Mouse (Mus musculus) limb, embryonic 14.5 days (tissue): ENCODE data around the gene Zfp385b. TPM values are rescaled to one million over a fixed set of nuclear protein-coding genes. Genes with fewer than 3 reads are reported as not detected.

Source experiments
- ATAC-seq: fragments of 200-750 bp; cut with Nextera tagmentation; 2 replicates; pipeline ENCODE4 v1.8.0; 2017; ENCODE audit warnings: low read depth, moderate number of reproducible peaks, moderate TSS enrichment; ENCODE audit not compliant: low FRiP score
- DNase-seq: peaks from one replicate; pipeline ENCODE4 v3.0.0-alpha.2; 2015; ENCODE audit warnings: low spot score
- H3K27ac ChIP-seq: fragments of 300-500 bp; sonication (generic); replicated peaks from 2 replicates; pipeline ENCODE4 v1.5.1; 2014; ENCODE audit warnings: low read depth, mild to moderate bottlenecking, low read length, moderate library complexity, mixed read lengths
- H3K27me3 ChIP-seq: fragments of 300-500 bp; sonication (generic); 2 replicates; pipeline ENCODE4 v1.6.1; 2014; ENCODE audit warnings: low read length, mixed read lengths; ENCODE audit not compliant: control insufficient read depth, insufficient read depth
- H3K36me3 ChIP-seq: fragments of 300-500 bp; sonication (generic); 2 replicates; pipeline ENCODE4 v1.6.1; 2014; ENCODE audit warnings: mild to moderate bottlenecking, low read length, moderate library complexity, mixed read lengths; ENCODE audit not compliant: control insufficient read depth, insufficient read depth
- H3K4me1 ChIP-seq: fragments of 300-500 bp; sonication (generic); 2 replicates; pipeline ENCODE4 v1.6.1; 2014; ENCODE audit warnings: antibody characterized with exemption, low read length, mixed read lengths; ENCODE audit not compliant: control insufficient read depth, insufficient read depth
- H3K4me2 ChIP-seq: fragments of 300-500 bp; sonication (generic); replicated peaks from 2 replicates; pipeline ENCODE4 v1.6.1; 2014; ENCODE audit warnings: low read depth, mild to moderate bottlenecking, low read length, moderate library complexity; ENCODE audit not compliant: severe bottlenecking
- H3K4me3 ChIP-seq: fragments of 300-500 bp; sonication (generic); replicated peaks from 2 replicates; pipeline ENCODE4 v1.5.1; 2014; ENCODE audit warnings: low read length
- H3K9ac ChIP-seq: fragments of 300-500 bp; sonication (generic); 2 replicates; pipeline ENCODE4 v1.6.1; 2014; ENCODE audit warnings: mild to moderate bottlenecking, low read depth, low read length, moderate library complexity; ENCODE audit not compliant: severe bottlenecking
- H3K9me3 ChIP-seq: fragments of 300-500 bp; sonication (generic); 2 replicates; pipeline ENCODE4 v1.6.1; 2016; ENCODE audit warnings: low read length; ENCODE audit not compliant: control insufficient read depth
- POLR2A ChIP-seq: fragments of 200-500 bp; IDR thresholded peaks from 2 replicates; pipeline ENCODE4 v1.8.0; 2012; ENCODE audit warnings: inconsistent platforms, mild to moderate bottlenecking, moderate library complexity, borderline replicate concordance; ENCODE audit not compliant: insufficient read depth, insufficient read length; ENCODE audit errors: extremely low read depth
- WGBS: fragments of 180-500 bp; shearing (Covaris S2); extraction: QIAGEN DNeasy Blood & Tissue Kit; methylation state at CpG from one replicate; pipeline ENCODE4 v1.1.7; 2014; 5-methylcytosine and 5-hydroxymethylcytosine counted together
- polyA plus RNA-seq, 2 experiments: library from polyadenylated mRNA; depleted of rRNA in 1 of 2; stranded (reverse) in 1 of 2; unstranded in 1 of 2; fragments of >200 nt; fragmentation: Nextera tagmentation in 1 of 2; extraction: Ambion mirVana in 1 of 2; gene quantifications; 2 replicates each; pipeline versions ENCODE4 v1.2.1 to v1.2.3; 2012 to 2014

Zfp385b gene
- polyA plus RNA-seq, 2 experiments, result 12.0 to 13.8 TPM

DNA sequence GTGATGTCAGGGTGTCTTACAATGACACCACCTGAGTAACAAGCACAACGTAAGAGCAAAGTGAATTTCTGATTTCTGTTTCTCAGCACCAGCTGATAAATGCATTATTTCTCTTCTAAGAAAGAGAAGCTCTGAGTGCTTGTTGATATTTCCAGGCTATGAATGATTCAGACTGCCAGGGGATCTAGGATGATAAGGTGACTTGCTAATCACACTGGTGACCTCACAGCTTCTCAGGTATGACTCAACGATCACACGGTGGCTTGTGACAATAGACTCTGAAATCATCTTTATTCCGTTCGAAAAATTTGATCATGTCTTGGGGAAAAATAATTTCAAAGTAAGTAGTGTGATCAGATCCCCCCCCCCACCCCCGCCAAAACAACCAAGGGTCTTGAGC is 321.5 kb downstream of the Zfp385b start:
- H3K4me1 ChIP-seq, result no peaks in the 10 kb centered on the region
- no peak for TF ChIP-seq POLR2A
- no peaks in the 10 kb centered on the region for H3K27me3 ChIP-seq
- 92% methylated on average over 6 of the region's 6 CpGs for whole genome bisulfite sequencing
- ATAC-seq (no peak), DNase-seq (no peak)
- H3K36me3 ChIP-seq, result no peaks in the 10 kb centered on the region
- no peak overlapping the region for H3K9ac ChIP-seq
- H3K4me3 ChIP-seq, result no peak overlapping the region
- no peak overlapping the region for H3K27ac ChIP-seq
- H3K4me2 ChIP-seq, result no peak overlapping the region
- no peaks in the 10 kb centered on the region for H3K9me3 ChIP-seq

DNA sequence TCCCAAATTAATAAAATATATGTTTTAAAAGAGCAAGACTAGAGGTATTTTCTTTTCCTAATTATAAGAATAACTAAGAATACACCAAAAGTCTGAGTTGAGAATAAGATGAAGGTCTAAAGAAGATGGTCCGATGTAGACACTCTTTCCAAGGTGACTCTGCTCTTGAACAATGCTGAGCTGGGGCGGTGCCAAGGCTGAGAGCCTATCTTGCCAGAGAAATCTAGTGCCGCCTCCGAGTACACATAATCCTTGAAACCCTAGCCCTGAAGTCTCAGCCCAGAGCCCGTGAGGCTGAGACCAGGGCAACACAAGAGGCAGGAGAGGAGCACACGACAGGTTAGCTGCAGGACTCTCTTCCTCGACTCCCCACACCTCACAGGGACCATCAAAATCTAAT is 323.4 kb downstream of the Zfp385b start:
- Histone ChIP-seq H3K4me3 (no peak overlapping the region), H3K27ac (no peak overlapping the region), H3K9me3 (no peaks in the 10 kb centered on the region), H3K4me1 (no peaks in the 10 kb centered on the region), H3K36me3 (no peaks in the 10 kb centered on the region), H3K27me3 (no peaks in the 10 kb centered on the region), H3K9ac (no peak overlapping the region), H3K4me2 (no peak overlapping the region)
- DNase-seq (no peak), ATAC-seq (no peak)
- no peak for TF ChIP-seq POLR2A
- 89% methylated on average over 7 of the region's 7 CpGs for WGBS

DNA sequence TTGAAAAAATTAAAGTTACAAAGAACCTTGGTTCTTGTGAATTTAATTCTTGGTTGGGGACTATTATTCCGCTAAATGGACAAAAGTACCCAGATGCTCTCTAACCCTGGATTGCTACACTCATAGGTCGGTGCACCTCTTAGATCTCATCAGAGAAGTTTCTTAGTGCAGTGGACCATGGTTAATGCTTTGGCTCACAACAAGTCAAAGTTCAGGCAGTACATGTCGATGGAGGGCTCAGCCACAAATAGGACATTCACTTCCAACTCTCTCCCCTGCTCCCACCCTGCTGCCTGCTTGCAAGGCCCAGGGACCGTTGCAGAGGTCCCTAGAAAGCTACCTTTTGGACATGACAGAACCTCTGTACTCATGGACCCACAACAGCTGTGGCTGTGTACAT is 324.1 kb downstream of the Zfp385b start:
- ATAC-seq, result no peak
- WGBS, result 93% methylated on average over 4 of the region's 4 CpGs

DNA sequence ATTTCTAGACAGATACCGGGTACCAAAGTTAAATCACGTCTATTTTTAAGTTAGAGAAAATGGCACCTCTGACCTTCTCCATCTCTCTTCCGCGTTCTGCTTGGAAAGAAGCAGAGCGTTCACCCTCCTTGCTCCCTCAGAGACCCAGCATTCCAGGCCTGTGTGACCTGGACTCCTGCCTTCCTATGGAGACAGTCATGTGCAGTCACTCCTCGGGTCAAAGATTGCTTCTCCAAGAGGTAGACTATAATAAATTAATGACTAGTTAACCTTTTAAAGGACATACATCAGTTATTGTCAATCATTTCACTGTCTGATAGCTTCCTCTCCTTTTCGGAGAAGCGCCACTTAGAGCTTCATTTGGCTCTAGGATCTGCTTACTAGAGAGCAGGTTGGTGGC is 325.7 kb downstream of the Zfp385b start:
- Histone ChIP-seq H3K4me2 (no peak overlapping the region), H3K9ac (no peak overlapping the region), H3K4me1 (no peaks in the 10 kb centered on the region), H3K27ac (no peak overlapping the region), H3K36me3 (no peaks in the 10 kb centered on the region), H3K4me3 (no peak overlapping the region), H3K9me3 (no peaks in the 10 kb centered on the region), H3K27me3 (no peaks in the 10 kb centered on the region)
- TF ChIP-seq POLR2A, result no peak
- DNase-seq (no peak), ATAC-seq (no peak)
- 94% methylated on average over 8 of the region's 8 CpGs for WGBS

More for the DNA sequence above, 324.1 kb downstream of the Zfp385b start:
- H3K4me1 ChIP-seq, result no peaks in the 10 kb centered on the region
- no peaks in the 10 kb centered on the region for H3K27me3 ChIP-seq
- no peak overlapping the region for H3K27ac ChIP-seq
- no peaks in the 10 kb centered on the region for H3K36me3 ChIP-seq
- H3K4me2 ChIP-seq, result no peak overlapping the region
- no peaks in the 10 kb centered on the region for H3K9me3 ChIP-seq
- no peak overlapping the region for H3K4me3 ChIP-seq
- TF ChIP-seq POLR2A, result no peak
- H3K9ac ChIP-seq, result no peak overlapping the region
- no peak for DNase-seq

DNA sequence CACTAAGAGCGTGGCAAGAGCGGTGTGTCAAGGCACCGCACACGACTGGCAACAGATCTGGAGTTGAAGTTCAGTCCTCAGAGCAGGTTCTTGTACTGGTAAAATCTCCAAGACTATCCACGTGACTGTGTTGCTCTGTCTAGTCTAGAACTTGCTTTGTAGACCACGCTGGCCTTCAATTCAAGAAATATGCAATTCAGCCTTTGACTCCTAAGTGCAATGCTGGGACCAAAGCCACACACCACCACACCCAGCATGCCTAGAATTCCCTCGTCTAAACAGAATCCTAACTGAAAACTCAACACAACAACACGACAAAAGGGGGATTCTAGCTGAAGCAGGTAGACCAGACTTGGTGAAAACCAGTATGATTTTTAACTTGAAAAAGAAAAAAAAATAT is 332.3 kb downstream of the Zfp385b start:
- Histone ChIP-seq H3K4me2 (no peak overlapping the region), H3K27ac (no peak overlapping the region), H3K9ac (no peak overlapping the region), H3K9me3 (no peaks in the 10 kb centered on the region), H3K27me3 (no peaks in the 10 kb centered on the region), H3K36me3 (no peaks in the 10 kb centered on the region), H3K4me1 (no peaks in the 10 kb centered on the region), H3K4me3 (no peak overlapping the region)
- no peak for DNase-seq
- no peak for TF ChIP-seq POLR2A
- no peak for ATAC-seq
- WGBS, result 84% methylated on average over 8 of the region's 8 CpGs

DNA sequence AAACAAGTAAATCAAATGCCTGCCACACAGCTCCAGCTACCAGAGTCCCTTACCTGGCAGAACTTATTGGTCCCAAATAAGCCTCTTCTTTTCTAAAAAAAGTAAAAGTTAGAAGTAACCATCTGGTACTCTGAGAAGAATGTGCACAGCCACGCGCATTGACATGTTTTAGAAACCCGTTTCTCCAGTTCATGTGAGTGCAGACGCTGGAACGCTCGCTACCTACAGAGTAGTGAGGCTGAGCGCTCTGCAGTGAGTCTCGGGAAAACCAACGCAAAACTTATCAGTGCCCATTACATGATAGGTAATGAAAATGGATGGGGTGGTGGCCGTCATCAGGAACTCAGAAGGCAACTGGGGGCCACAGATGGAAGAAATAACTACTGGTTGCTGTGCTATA is 338.2 kb downstream of the Zfp385b start:
- DNase-seq (peak; percentile 22), ATAC-seq (no peak)
- no peaks in the 10 kb centered on the region for H3K4me1 ChIP-seq
- no peak overlapping the region for H3K4me3 ChIP-seq
- no peak overlapping the region for H3K27ac ChIP-seq
- H3K27me3 ChIP-seq, result no peaks in the 10 kb centered on the region
- no peaks in the 10 kb centered on the region for H3K36me3 ChIP-seq
- WGBS, result 56% methylated on average over 10 of the region's 10 CpGs
- H3K9ac ChIP-seq, result no peak overlapping the region
- no peak for TF ChIP-seq POLR2A
- H3K4me2 ChIP-seq, result no peak overlapping the region
- H3K9me3 ChIP-seq, result no peaks in the 10 kb centered on the region
